Mouse (Mus musculus) embryonic facial prominence, embryonic 11.5 days (tissue): ENCODE measurements around the gene Pgap3. TPM values are rescaled to one million over a fixed set of nuclear protein-coding genes. Genes with fewer than 3 reads are reported as not detected.

Source experiments
- ATAC-seq: fragments of 200-750 bp; cut with Nextera tagmentation; replicated peaks from 2 replicates; pipeline ENCODE4 v1.8.0; 2017; ENCODE audit warnings: low read depth; ENCODE audit not compliant: insufficient number of reproducible peaks, low FRiP score, low TSS enrichment
- DNase-seq: peaks from one replicate; pipeline ENCODE4 v3.0.0-alpha.2; 2015; ENCODE audit warnings: low spot score
- H3K27ac ChIP-seq: fragments of 300-500 bp; sonication (generic); replicated peaks from 2 replicates; pipeline ENCODE4 v1.5.1; 2014; ENCODE audit warnings: mild to moderate bottlenecking, low read depth, low read length, control low read depth
- H3K27me3 ChIP-seq: fragments of 300-500 bp; sonication (generic); 2 replicates; pipeline ENCODE4 v1.6.1; 2014; ENCODE audit warnings: mild to moderate bottlenecking, low read length, moderate library complexity, mixed read lengths; ENCODE audit not compliant: control insufficient read depth, insufficient read depth
- H3K36me3 ChIP-seq: fragments of 300-500 bp; sonication (generic); replicated peaks from 2 replicates; pipeline ENCODE4 v1.6.1; 2014; ENCODE audit warnings: low read depth, mild to moderate bottlenecking, low read length, moderate library complexity, mixed read lengths; ENCODE audit not compliant: control insufficient read depth, insufficient read depth
- H3K4me1 ChIP-seq: fragments of 300-500 bp; sonication (generic); 2 replicates; pipeline ENCODE4 v1.6.1; 2014; ENCODE audit warnings: low read length, mixed read lengths; ENCODE audit not compliant: control insufficient read depth, insufficient read depth
- H3K4me2 ChIP-seq: fragments of 300-500 bp; sonication (generic); 2 replicates; pipeline ENCODE4 v1.6.1; 2014; ENCODE audit warnings: low read depth, mild to moderate bottlenecking, control low read depth, low read length, moderate library complexity
- H3K4me3 ChIP-seq: fragments of 300-500 bp; sonication (generic); 2 replicates; pipeline ENCODE4 v1.5.1; 2014; ENCODE audit warnings: low read depth, low read length, control low read depth
- H3K9ac ChIP-seq: fragments of 300-500 bp; sonication (generic); replicated peaks from 2 replicates; pipeline ENCODE4 v1.6.1; 2014; ENCODE audit warnings: mild to moderate bottlenecking, control low read depth, low read length
- H3K9me3 ChIP-seq: fragments of 300-500 bp; sonication (generic); replicated peaks from 2 replicates; pipeline ENCODE4 v1.6.1; 2016; ENCODE audit warnings: mild to moderate bottlenecking, low read length, inconsistent platforms, mixed read lengths; ENCODE audit not compliant: control insufficient read depth
- WGBS: fragments of 180-500 bp; shearing (Covaris S2); extraction: QIAGEN DNeasy Blood & Tissue Kit; methylation state at CpG from one replicate; pipeline ENCODE4 v1.1.7; 2014; 5-methylcytosine and 5-hydroxymethylcytosine counted together
- polyA plus RNA-seq: library from polyadenylated mRNA; unstranded; fragments of >200 nt; fragmentation: Nextera tagmentation; extraction: Ambion mirVana; gene quantifications from 2 replicates; pipeline ENCODE4 v1.2.1, GENCODE M21; 2014

Gene Pgap3
- polyA plus RNA-seq, 1 experiment from 2014 or later = 6.5 TPM

- Histone ChIP-seq H3K36me3 (no peaks in the 10 kb centered on the region; the same call in 1 of the 2 replicates), H3K9ac (no peak overlapping the region), H3K9me3 (no peaks in the 10 kb centered on the region), H3K4me3 (no peak overlapping the region), H3K4me2 (no peak overlapping the region), H3K27me3 (no peaks in the 10 kb centered on the region), H3K4me1 (no peaks in the 10 kb centered on the region), H3K27ac (no peak overlapping the region)
- WGBS = 93% methylated on average over 7 of the region's 7 CpGs
- DNase-seq (no peak), ATAC-seq (no peak)
Observed at GRCm38 (mm10) chr11:98426592-98426991, 26.3 kb upstream of the Pgap3 start.

GRCm38 (mm10) chr11:98418939-98419547 lies 18.8 kb upstream of the Pgap3 start:
- DNase-seq (no peak), ATAC-seq (no peak)
- WGBS = 82% methylated on average over 10 of the region's 10 CpGs
- no peak overlapping the region for H3K9ac ChIP-seq
- H3K27me3 ChIP-seq = no peaks in the 10 kb centered on the region
- no peak overlapping the region for H3K27ac ChIP-seq
- H3K9me3 ChIP-seq = no peaks in the 10 kb centered on the region
- no peaks in the 10 kb centered on the region for H3K4me1 ChIP-seq
- no peak overlapping the region for H3K4me3 ChIP-seq
- H3K36me3 ChIP-seq = no peaks in the 10 kb centered on the region; the same call in none of the 2 replicates
- no peak overlapping the region for H3K4me2 ChIP-seq

- Histone ChIP-seq H3K4me3 (no peak overlapping the region), H3K9ac (no peak overlapping the region), H3K36me3 (no peaks in the 10 kb centered on the region; the same call in none of the 2 replicates), H3K9me3 (no peaks in the 10 kb centered on the region), H3K27me3 (no peaks in the 10 kb centered on the region), H3K4me2 (no peak overlapping the region), H3K4me1 (no peaks in the 10 kb centered on the region), H3K27ac (no peak overlapping the region)
- DNase-seq = no peak
- WGBS = 73% methylated on average over 6 of the region's 6 CpGs
- no peak for ATAC-seq
Observed at GRCm38 (mm10) chr11:98418273-98418672, 18.0 kb upstream of the Pgap3 start.

GRCm38 (mm10) chr11:98417074-98417473 lies 16.8 kb upstream of the Pgap3 start:
- Histone ChIP-seq H3K4me1 (no peaks in the 10 kb centered on the region), H3K36me3 (no peaks in the 10 kb centered on the region; the same call in 1 of the 2 replicates), H3K9ac (no peak overlapping the region), H3K27ac (no peak overlapping the region), H3K4me3 (no peak overlapping the region), H3K9me3 (no peaks in the 10 kb centered on the region), H3K27me3 (no peaks in the 10 kb centered on the region), H3K4me2 (no peak overlapping the region)
- DNase-seq = no peak
- 76% methylated on average over 1 of the region's 1 CpGs for WGBS
- no peak for ATAC-seq

DNA sequence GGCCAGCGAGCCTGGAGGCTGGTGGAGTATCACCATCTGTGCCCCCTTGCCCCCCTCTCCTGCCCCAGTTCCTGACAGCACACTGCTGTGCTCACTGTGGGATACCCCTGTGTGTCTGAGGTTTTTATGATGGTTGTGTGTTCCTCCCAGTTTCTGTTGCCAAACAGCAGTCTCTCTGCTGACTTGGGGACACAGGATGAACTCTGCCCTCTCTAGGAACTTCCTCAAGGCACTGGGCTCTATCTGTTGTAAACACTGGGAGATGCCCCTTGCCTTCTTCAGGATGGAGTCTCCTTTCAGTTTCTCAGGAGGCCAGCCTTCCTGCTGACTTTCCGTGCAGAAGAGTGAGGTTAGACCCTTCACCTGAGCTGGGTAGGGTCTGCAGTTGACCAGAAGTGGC lies 13.9 kb upstream of the Pgap3 start:
- no peaks in the 10 kb centered on the region for H3K27me3 ChIP-seq
- 21% methylated on average over 2 of the region's 2 CpGs for WGBS
- H3K36me3 ChIP-seq = no peaks in the 10 kb centered on the region; the same call in 1 of the 2 replicates
- peak overlapping the region; percentile 85 for H3K4me2 ChIP-seq
- no peak overlapping the region for H3K27ac ChIP-seq
- DNase-seq (no peak), ATAC-seq (no peak)
- H3K4me1 ChIP-seq = no peaks in the 10 kb centered on the region
- peak overlapping the region; percentile 89 for H3K4me3 ChIP-seq
- H3K9me3 ChIP-seq = no peaks in the 10 kb centered on the region
- no peak overlapping the region; the same call in 1 of the 2 replicates for H3K9ac ChIP-seq

- H3K4me2 ChIP-seq = peak overlapping the region; percentile 85
- no peaks in the 10 kb centered on the region for H3K27me3 ChIP-seq
- ATAC-seq = no peak
- no peaks in the 10 kb centered on the region for H3K36me3 ChIP-seq
- peak overlapping the region; percentile 89 for H3K4me3 ChIP-seq
- WGBS = 18% methylated on average over 7 of the region's 7 CpGs
- H3K9me3 ChIP-seq = no peaks in the 10 kb centered on the region
- peak overlapping the region; percentile 87 for H3K9ac ChIP-seq
- H3K4me1 ChIP-seq = no peaks in the 10 kb centered on the region; the same call in 1 of the 2 replicates
- H3K27ac ChIP-seq = no peak overlapping the region
- no peak for DNase-seq
Observed at GRCm38 (mm10) chr11:98413731-98414130, 13.4 kb upstream of the Pgap3 start.

- Histone ChIP-seq H3K9ac (peak overlapping the region; percentile 87), H3K9me3 (no peaks in the 10 kb centered on the region), H3K27ac (peak overlapping the region; percentile 75), H3K4me1 (no peaks in the 10 kb centered on the region; the same call in 1 of the 2 replicates), H3K4me2 (peak overlapping the region; percentile 85), H3K36me3 (no peaks in the 10 kb centered on the region), H3K4me3 (peak overlapping the region; percentile 89), H3K27me3 (no peaks in the 10 kb centered on the region)
- ATAC-seq (peak; percentile 26; the same call in 1 of the 2 replicates), DNase-seq (peak; percentile 68)
- under 1% methylated on average over 40 of the region's 40 CpGs for WGBS
Observed at GRCm38 (mm10) chr11:98412797-98413301, 12.6 kb upstream of the Pgap3 start.

DNA sequence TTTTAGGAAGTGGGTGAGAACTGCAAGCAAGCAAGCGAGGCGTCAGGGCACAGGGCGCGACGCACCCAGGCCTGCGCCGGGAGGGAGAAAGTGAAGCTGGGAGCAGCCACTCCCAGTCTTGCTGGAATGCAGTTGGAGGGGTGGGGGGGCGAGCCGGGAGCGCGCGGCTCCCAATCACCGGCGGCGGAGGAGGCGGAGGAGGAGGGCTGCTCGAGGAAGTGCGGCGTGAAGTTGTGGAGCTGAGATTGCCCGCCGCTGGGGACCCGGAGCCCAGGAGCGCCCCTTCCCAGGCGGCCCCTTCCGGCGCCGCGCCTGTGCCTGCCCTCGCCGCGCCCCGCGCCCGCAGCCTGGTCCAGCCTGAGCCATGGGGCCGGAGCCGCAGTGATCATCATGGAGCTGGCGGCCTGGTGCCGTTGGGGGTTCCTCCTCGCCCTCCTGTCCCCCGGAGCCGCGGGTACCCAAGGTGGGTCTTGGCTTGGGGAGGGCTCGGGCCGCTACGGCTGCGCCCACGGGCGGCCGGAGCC lies 12.0 kb upstream of the Pgap3 start, which contains the start of gene Erbb2:
Erbb2 (plus strand) TSS at position 198 of the 524 bp plus-strand sequence.
- DNase-seq = peak; percentile 87
- WGBS = under 1% methylated on average over 43 of the region's 49 CpGs
- H3K4me1 ChIP-seq = no peaks in the 10 kb centered on the region; the same call in 1 of the 2 replicates

More for the DNA sequence above, 12.0 kb upstream of the Pgap3 start, which contains the start of gene Erbb2:
- Histone ChIP-seq H3K27me3 (no peaks in the 10 kb centered on the region), H3K27ac (peak within 1 kb of the TSS; percentile 75), H3K4me2 (peak within 1 kb of the TSS; percentile 85), H3K4me3 (peak within 1 kb of the TSS; percentile 89), H3K36me3 (no peaks in the 10 kb centered on the region), H3K9ac (peak within 1 kb of the TSS; percentile 87), H3K9me3 (no peaks in the 10 kb centered on the region)
- peak; percentile 74 for ATAC-seq
